Mouse (Mus musculus) cerebellum, postnatal 36 days (tissue): Measurements from ENCODE around the gene Sacs.

Source experiments
- DNase-seq, 2 experiments: peaks; one replicate each; pipeline ENCODE4 v3.0.0; 2021 to 2022; ENCODE audit warnings: mixed read lengths in 2 of 2

Sacs gene

GRCm38 (mm10) chr14:61161367-61162334, 23.4 kb downstream of the Sacs start:
- DNase-seq, result peak in 1 of 2 experiments; percentile 16

GRCm38 (mm10) chr14:61164461-61164860, 26.2 kb downstream of the Sacs start:
- DNase-seq, result peak in 1 of 2 experiments; percentile 43

DNA sequence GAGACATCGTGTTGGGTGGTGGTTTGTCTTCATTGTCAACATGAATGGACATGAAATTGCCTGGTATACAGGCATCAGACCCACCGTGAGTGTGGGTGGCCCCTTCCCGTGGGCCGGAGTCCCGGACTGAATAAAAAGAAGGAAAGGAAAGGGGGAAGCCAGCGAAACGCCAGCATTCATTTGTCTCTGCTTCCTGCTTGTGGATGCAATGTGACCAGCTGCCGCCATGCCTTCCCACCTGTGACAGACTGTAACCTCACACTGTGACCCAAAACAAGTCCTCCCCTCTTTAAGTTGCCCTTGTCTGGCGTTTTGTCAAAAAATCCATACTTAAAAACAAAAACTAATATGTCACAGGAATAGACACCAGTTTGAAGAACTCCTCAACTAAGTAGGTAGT, 27.7 kb downstream of the Sacs start:
- no peak for DNase-seq

DNA sequence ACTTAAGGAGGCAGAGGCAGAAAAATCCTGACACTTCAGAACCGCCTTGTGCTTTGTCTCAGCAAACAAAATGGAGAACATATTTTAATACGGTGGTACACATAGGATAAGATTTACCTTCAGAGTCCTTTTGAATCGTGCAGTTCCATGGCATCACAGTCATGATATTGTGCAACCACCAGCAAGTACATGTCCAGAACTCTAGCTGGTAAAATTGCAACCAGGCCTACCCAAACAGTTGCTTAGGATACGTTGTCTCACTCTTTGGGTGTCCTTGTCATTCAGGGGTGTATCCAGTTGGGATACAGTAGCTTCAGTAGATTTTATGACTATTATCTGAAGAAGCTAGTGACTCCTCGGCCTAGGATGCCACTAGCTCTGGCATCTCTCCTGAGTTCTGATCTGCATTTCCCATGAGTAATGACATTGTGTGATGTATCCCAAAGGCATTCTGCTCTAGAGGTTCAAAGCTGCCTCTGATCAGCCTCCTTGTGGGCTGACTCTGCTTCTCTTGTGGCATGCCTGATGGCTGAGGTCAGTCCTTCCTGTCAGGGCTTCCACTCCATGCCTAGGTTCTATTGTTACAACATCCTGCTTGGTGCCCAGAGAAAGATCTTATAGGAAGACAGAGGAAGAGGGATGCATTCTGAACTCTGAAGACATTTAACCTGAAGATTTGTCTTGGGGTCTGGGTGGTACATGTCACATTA, 33.2 kb downstream of the Sacs start:
- DNase-seq, result no peak

DNA sequence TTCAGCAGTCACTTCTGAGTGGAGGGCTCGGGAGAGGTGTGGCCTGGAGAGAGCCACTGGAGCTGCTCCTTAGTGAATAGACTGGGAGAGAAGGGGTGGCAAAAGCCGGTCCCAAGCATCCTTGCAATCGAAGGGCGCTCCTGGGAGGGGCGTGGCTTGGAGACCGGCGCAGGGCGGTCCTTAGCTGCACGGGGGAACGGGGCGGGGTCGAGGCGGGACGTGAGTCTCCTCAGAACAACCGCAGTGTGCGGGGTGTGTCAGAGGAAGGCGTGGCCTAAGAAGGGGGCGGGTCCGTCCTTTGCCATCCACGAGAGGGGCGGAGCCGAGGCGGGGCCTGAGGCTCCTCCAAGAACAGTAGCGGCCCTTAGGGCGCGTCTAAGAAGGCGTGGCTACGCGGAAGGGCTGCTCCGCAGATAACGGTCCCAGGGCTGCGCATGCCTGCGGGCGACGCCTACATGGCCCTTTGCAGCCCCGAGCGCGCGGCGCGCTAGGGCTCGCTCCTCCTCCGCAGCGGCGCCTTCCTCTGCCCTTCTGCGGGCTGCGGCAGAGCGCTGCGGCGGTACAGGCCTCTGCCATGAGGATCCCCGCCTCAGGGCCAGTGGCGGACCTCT, 34.4 kb downstream of the Sacs start:
- DNase-seq, result peak; percentile 99

DNA sequence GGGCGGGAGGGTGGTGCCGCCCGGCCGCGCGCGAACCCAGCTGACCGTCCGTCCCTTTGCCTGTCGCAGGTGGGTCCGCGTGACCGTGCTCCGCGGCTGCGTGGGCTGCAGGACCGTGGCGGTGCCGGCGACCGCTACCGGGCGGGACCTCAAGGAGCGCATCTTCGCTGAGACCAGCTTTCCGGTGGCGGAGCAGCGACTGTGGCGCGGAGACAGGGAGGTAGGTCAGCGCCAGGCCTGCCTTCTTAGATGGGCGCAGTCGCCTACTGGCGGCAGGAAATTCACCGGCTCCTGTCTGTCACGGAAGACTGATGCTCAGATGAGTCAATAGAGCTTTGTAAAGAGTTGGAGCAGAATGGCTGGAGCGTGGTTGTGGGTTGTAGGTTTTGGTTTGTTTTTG, 35.0 kb downstream of the Sacs start:
- DNase-seq, result peak; percentile 75 to 79

GRCm38 (mm10) chr14:61191904-61192303, 53.6 kb downstream of the Sacs start:
- DNase-seq, result no peak

DNA sequence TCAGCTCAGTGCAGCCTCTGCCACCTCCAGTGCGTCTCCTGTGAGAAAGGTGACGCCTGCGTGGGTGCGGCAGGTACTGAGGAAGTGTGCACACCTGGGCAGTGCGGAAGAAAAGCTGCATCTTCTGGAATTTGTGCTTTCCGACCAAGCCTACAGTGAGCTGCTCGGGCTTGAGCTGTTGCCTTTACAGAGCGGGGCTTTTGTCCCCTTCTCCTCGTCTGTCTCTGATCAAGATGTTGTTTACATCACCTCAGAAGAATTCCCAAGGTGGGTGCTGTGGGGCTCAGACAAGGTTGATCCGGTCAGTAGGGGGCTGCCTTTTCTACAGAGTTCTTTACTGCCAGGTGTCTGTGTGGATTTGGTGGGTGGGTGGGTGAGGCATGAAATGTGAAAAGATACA, 54.1 kb downstream of the Sacs start:
- no peak for DNase-seq

DNA sequence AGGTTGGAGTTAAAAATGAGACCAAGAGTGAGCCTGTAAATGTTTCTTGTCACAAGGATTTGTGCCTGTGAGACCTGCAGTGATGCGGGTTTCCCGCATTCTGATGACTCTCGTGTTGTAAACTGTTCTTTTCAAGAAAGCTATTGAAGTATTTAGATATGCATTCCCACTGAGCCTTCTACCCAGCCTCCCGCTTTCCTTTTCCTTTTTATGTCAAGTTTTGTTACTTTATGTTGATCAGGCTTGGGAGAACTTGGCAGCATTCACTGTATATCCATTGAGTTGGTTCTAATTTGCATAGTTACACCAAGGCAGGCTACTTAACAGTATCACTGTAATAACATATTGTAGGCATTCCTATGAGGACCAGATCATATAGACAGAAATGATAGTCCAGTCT, 56.2 kb downstream of the Sacs start:
- DNase-seq, result no peak

DNA sequence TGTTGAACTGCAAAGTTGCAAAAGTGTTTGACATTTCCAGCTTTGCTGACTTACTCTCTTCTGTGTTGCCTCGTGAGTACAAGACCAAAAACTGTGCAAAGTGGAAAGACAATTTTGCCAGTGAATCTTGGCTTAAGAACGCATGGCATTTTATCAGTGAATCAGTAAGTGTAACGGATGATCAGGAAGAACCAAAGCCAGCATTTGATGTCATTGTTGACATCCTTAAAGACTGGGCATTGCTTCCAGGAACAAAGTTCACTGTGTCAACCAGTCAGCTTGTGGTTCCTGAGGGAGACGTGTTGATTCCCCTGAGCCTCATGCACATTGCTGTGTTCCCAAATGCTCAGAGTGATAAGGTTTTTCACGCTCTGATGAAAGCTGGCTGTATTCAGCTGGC, 71.9 kb downstream of the Sacs start:
- no peak for DNase-seq

DNA sequence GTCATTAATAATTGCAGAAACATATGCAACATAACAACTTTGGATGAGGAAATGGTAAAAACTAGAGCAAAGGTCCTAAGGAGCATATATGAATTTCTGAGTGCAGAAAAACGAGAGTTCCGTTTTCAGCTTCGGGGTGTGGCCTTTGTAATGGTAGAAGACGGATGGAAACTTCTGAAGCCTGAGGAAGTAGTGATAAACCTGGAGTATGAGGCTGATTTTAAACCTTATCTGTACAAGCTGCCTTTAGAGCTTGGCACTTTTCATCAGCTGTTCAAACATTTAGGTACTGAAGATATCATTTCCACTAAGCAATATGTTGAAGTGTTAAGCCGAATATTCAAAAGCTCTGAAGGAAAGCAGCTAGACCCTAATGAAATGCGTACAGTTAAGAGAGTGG, 73.5 kb downstream of the Sacs start:
- DNase-seq, result no peak

DNA sequence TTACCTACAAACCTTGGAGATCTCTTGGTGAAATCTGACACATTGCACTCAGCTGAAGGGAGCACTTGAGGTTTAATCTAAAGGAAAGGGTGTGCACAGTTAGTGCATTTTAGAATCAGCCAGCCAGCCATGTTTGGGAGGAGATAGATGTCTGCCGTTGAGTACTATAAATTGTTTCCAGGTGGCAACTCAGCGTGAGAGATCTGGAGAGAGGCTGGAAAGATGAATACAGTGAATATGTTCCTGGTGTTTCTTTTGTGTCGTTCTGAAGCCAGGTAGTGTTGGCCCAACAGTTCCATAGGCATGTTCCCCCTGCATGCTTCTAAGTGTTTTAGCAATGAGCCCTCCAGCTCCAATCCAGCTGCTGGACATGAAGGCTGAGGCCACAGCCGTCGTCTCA, 82.9 kb downstream of the Sacs start:
- DNase-seq, result peak; percentile 40 to 57

DNA sequence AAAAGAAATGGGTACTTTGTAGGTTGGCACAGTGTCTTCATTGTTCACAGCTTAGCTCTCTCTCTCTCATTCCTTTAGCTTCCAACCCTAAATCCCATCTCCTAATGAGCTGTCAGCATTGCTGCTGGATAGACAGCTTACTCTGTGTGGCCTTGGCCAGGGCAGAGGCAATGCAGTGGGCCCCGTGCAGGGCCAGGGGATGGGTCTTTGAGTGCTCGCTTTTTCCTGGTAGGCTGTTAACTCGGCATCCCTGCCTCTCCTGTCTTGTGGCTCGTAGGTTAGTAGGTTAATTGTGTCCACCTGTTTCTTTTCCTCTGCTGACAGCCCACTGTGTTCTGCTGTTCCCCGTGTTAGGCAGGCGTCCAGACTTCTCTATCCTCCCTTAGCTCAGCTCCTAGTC, 84.2 kb downstream of the Sacs start:
- no peak for DNase-seq

DNA sequence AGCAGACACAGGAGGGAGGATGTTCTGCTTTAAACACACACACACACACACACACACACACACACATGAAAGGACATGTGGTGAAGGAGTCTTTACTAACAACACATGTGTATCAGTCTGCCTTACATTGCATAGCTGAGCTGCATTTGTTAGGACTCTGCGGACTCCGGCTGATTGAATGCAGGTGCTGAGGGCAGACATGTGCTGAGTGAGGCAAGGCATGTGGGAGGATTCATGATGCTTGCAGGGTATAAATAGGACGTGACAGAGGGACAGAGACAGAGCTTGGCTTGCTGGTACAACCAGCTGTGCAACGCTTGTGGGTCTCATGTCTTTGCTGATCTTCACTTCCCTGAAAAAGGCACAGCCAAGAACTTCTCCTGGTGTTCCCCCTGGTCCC, 85.5 kb downstream of the Sacs start:
- DNase-seq, result no peak

GRCm38 (mm10) chr14:61224387-61225077, 86.3 kb downstream of the Sacs start:
- no peak for DNase-seq

- no peak for DNase-seq
These were observed 87.9 kb downstream of the Sacs start for GRCm38 (mm10) chr14:61226151-61226550.

DNA sequence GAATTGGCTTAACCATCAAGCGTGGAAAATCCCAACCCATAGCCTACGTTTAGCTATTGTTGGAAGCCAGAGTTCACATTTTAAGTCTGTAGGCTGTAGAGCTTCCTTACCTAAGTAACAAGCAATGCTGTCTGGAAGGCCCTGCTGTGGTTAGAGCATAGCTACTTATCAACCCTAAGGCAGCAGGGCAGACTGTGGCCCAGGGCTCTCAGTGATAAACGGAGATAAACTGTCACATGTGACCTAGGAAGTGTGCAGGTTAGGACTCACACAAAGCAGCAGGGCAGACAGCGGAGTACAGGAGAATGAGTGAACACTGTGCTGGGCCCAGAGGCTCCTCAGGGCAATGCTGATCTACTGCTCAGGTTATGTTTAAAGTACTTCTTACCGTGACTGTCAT, 91.5 kb downstream of the Sacs start:
- DNase-seq, result no peak

- no peak for DNase-seq
These were observed 91.9 kb downstream of the Sacs start for GRCm38 (mm10) chr14:61230179-61230578.

GRCm38 (mm10) chr14:61232016-61232568, 93.8 kb downstream of the Sacs start:
- peak; percentile 44 to 60 for DNase-seq

DNA sequence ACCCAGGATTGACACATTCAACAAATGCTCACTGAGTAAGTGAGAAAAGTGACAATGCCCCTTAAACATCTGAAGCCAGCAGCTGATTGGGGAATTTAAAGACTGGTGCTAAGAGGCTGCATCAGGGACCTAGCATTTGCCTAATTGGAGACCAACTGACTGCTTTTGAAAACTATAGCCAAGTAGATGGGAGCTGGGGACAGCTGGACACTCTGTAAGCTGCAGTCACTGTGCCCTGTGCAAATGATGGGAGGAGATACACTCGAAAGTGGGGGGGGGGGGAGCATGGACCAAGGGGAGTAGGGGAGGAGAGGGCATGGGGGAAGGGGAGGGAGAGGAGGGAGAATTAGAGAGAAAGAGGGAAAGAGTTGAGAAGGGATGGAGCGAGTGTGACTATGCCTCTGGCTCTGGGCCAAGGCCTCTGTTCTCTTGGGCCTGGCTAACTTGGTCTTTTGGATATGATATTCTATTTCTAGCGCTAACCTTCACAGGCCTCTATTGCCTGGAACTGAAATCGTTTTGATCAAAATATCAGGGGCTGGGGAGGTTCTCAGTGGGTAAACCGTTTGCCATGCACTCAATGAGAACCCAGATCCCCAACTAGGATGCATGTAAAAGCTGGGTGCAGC, 97.7 kb downstream of the Sacs start:
- DNase-seq, result no peak

GRCm38 (mm10) chr14:61237101-61237654, 98.9 kb downstream of the Sacs start:
- no peak for DNase-seq

- no peak for DNase-seq
These were observed 100.5 kb downstream of the Sacs start for GRCm38 (mm10) chr14:61238751-61239150.
